Mouse (Mus musculus) bone marrow macrophage, adult 2 months (primary cell): ENCODE results near the gene Casc4.

Experiments
- CTCF ChIP-seq: IDR thresholded peaks from 2 replicates; pipeline ENCODE4 v1.5.1; 2012; ENCODE audit warnings: low read depth, mild to moderate bottlenecking, low read length, moderate library complexity
- POLR2A ChIP-seq: IDR thresholded peaks from 2 replicates; pipeline ENCODE4 v1.6.1; 2012; ENCODE audit warnings: mild to moderate bottlenecking, low read depth, low read length, borderline replicate concordance

DNA sequence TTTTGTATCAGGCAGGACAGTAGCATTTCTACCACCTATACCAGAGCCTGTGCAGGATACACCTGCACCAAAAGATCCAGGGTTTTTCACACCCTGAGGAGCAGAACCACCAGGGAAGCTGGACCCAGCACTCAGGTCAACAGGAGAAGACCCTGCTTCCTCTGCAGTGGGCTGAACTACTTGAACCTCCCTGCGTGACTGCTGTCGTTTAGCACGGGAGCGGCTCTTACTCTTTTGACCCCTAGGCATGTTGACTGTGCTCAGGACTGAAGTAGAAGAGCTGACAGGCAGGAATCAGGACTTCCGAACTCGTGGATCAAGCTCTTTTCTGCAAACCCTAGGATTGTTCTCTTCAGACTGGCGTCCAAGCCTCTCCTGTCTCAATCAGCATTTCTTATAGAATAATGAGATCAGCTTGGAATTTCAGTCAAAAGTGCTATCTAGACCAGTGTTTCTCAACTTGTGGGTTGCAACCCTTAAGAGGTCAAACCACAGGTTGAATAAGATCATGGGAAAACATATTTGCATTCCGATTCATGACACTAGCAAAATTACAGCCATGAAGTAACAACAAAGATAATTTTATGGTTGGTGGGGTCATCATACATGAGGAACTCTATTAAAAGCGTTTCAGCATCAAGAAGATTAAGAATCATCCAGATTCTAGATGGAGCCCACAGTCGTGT lies 88.3 kb downstream of the Casc4 start:
- TF ChIP-seq CTCF: no peak
- TF ChIP-seq POLR2A: no peak
